Mouse (Mus musculus) bone marrow, adult 2 months (tissue): ENCODE measurements at regions not wholly inside any gene's neighbourhood (a gene's known extent, or its start where the extent isn't known, plus 50 kb on each side); places are given as distances from the start of the nearest gene placed in this dataset.

ENCODE experiments used
- CTCF ChIP-seq: fragments of 200-500 bp; IDR thresholded peaks from 2 replicates; pipeline ENCODE4 v1.5.1; 2011; ENCODE audit warnings: low read length, control low read depth; ENCODE audit not compliant: control insufficient read depth, insufficient read depth
- POLR2A ChIP-seq: fragments of 200-500 bp; IDR thresholded peaks from 2 replicates; pipeline ENCODE4 v1.6.1; 2011; ENCODE audit warnings: low read depth, mild to moderate bottlenecking, control low read depth, low read length, borderline replicate concordance; ENCODE audit not compliant: control insufficient read depth

GRCm38 (mm10) chr16:77372768-77373167 is 229.1 kb downstream of the Gm11146 start:
- TF ChIP-seq POLR2A (no peak), CTCF (no peak)
